Mouse (Mus musculus) ovary, postnatal 14 days (tissue): Measurements from ENCODE around the gene Rtp3.

ENCODE experiments used
- DNase-seq: peaks from one replicate; pipeline ENCODE4 v3.0.0; 2022; ENCODE audit warnings: low spot score

Rtp3 gene

GRCm38 (mm10) chr9:110945343-110945742 lies 45.0 kb downstream of the Rtp3 start:
- DNase-seq, result no peak

- no peak for DNase-seq
These were observed 46.1 kb downstream of the Rtp3 start for GRCm38 (mm10) chr9:110944265-110944664.

GRCm38 (mm10) chr9:110937506-110938490 lies 52.6 kb downstream of the Rtp3 start:
- DNase-seq, result no peak

- DNase-seq, result no peak
These were observed 54.4 kb downstream of the Rtp3 start for GRCm38 (mm10) chr9:110935941-110936340.
